Mouse (Mus musculus) midbrain, postnatal 0 days (tissue): ENCODE results near the gene Depdc5. TPM values are rescaled to one million over a fixed set of nuclear protein-coding genes. Genes with fewer than 3 reads are reported as not detected.
"Not testable (repeated sequence)": the region's sequence is repeated elsewhere in the genome, so short reads cannot be mapped to it uniquely, and the experiment has no call there.

Source experiments
- ATAC-seq: fragments of 200-750 bp; cut with Nextera tagmentation; 2 replicates; pipeline ENCODE4 v1.8.0; 2017; ENCODE audit warnings: moderate number of reproducible peaks, mild to moderate bottlenecking, moderate TSS enrichment, moderate library complexity; ENCODE audit not compliant: low FRiP score
- DNase-seq: peaks from one replicate; pipeline ENCODE4 v3.0.0-alpha.2; 2015; ENCODE audit warnings: low spot score
- H3K27ac ChIP-seq: fragments of 300-500 bp; sonication (generic); 2 replicates; pipeline ENCODE4 v1.5.1; 2014; ENCODE audit warnings: low read depth, mild to moderate bottlenecking, low read length, mixed read lengths
- H3K27me3 ChIP-seq: fragments of 300-500 bp; sonication (generic); 2 replicates; pipeline ENCODE4 v1.6.1; 2014; ENCODE audit warnings: low read length, control low read depth, mixed read lengths; ENCODE audit not compliant: insufficient read depth
- H3K36me3 ChIP-seq: fragments of 300-500 bp; sonication (generic); 2 replicates; pipeline ENCODE4 v1.6.1; 2014; ENCODE audit warnings: low read length, control low read depth, mixed read lengths; ENCODE audit not compliant: insufficient read depth
- H3K4me1 ChIP-seq: fragments of 300-500 bp; sonication (generic); 2 replicates; pipeline ENCODE4 v1.6.1; 2014; ENCODE audit warnings: mild to moderate bottlenecking, control low read depth, antibody characterized with exemption, low read length, mixed read lengths; ENCODE audit not compliant: insufficient read depth
- H3K4me2 ChIP-seq: fragments of 300-500 bp; sonication (generic); 2 replicates; pipeline ENCODE4 v1.6.1; 2014; ENCODE audit warnings: low read depth, mild to moderate bottlenecking, low read length, mixed read lengths; ENCODE audit not compliant: poor library complexity, severe bottlenecking
- H3K4me3 ChIP-seq: fragments of 300-500 bp; sonication (generic); 2 replicates; pipeline ENCODE4 v1.5.1; 2014; ENCODE audit warnings: low read depth, mild to moderate bottlenecking, low read length, moderate library complexity
- H3K9ac ChIP-seq: fragments of 300-500 bp; sonication (generic); replicated peaks from 2 replicates; pipeline ENCODE4 v1.6.1; 2014; ENCODE audit warnings: mild to moderate bottlenecking, low read length, moderate library complexity, mixed read lengths; ENCODE audit not compliant: poor library complexity, severe bottlenecking
- H3K9me3 ChIP-seq: fragments of 300-500 bp; sonication (generic); 2 replicates; pipeline ENCODE4 v1.6.1; 2016; ENCODE audit warnings: low read length, control low read depth
- CTCF ChIP-seq: IDR thresholded peaks from 2 replicates; pipeline ENCODE4 v1.5.1; 2016; ENCODE audit warnings: antibody characterized with exemption, mild to moderate bottlenecking
- WGBS: fragments of 180-500 bp; shearing (Covaris S2); extraction: QIAGEN DNeasy Blood & Tissue Kit; methylation state at CpG from one replicate; pipeline ENCODE4 v1.1.7; 2014; 5-methylcytosine and 5-hydroxymethylcytosine counted together
- polyA plus RNA-seq: library from polyadenylated mRNA; unstranded; fragments of >200 nt; fragmentation: Nextera tagmentation; extraction: Ambion mirVana; gene quantifications from 2 replicates; pipeline ENCODE4 v1.2.1, GENCODE M21; 2015
- total RNA-seq: library from RNA; depleted of rRNA; stranded (reverse); fragments of >200 nt; gene quantifications from 2 replicates; pipeline ENCODE4 v1.2.3, GENCODE M21; 2014; rRNA removed

Depdc5 gene
- total RNA-seq, result 37.5 and 55.3 TPM in 2 replicates
- polyA plus RNA-seq, result 15.1 and 18.1 TPM in 2 replicates

- peak within 1 kb of the TSS; percentile 47 for H3K27ac ChIP-seq
- TF ChIP-seq CTCF, result no peak
- under 1% methylated on average over 54 of the region's 64 CpGs for WGBS
- peaks cover 2% of the 10 kb centered on the region; the same call in 1 of the 2 replicates for H3K4me1 ChIP-seq
- H3K9ac ChIP-seq, result peak within 1 kb of the TSS; percentile 78
- no peaks in the 10 kb centered on the region for H3K27me3 ChIP-seq
- H3K9me3 ChIP-seq, result no peaks in the 10 kb centered on the region
- ATAC-seq (peak; percentile 96), DNase-seq (peak; percentile 94)
- H3K36me3 ChIP-seq, result no peaks in the 10 kb centered on the region
- H3K4me2 ChIP-seq, result peak within 1 kb of the TSS; percentile 80
- peak within 1 kb of the TSS; percentile 64 for H3K4me3 ChIP-seq
Measured at GRCm38 (mm10) chr5:32863253-32864228, at the start of gene Depdc5. Gene Depdc5 (plus strand): TSS chr5:32863701.

- no peak for TF ChIP-seq CTCF
- H3K4me3 ChIP-seq, result no peak overlapping the region
- H3K27me3 ChIP-seq, result no peaks in the 10 kb centered on the region
- H3K4me1 ChIP-seq, result no peaks in the 10 kb centered on the region
- 96% methylated on average over 4 of the region's 4 CpGs for WGBS
- no peak overlapping the region for H3K27ac ChIP-seq
- DNase-seq, result no peak
- ATAC-seq, result no peak
- H3K9me3 ChIP-seq, result no peaks in the 10 kb centered on the region
- H3K36me3 ChIP-seq, result peaks cover 30% of the 10 kb centered on the region
- H3K4me2 ChIP-seq, result no peak overlapping the region
- no peak overlapping the region for H3K9ac ChIP-seq
Measured at GRCm38 (mm10) chr5:32815396-32815795, 48.1 kb upstream of the Depdc5 start.

DNA sequence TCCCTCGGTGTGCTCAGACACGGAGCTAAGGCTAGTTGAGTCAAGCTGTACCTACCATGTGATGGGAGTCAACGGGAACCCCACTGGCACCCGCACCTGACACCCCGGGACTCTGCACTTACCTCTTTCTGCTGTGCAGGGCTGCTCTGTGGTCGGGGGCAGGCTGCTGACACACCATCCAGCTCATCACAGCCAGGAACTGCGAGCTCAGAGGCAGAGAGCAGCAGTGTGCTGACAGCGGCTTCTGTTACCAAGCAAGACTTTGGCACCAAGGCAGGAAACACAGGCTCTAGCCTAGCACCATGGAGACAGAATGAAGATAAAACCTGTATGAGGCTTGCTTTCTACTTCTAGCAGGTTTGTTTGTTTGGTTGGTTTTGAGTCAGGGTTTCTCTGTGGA lies 43.0 kb upstream of the Depdc5 start:
- TF ChIP-seq CTCF, result no peak
- H3K9me3 ChIP-seq, result no peaks in the 10 kb centered on the region
- H3K36me3 ChIP-seq, result peaks cover 33% of the 10 kb centered on the region
- H3K4me1 ChIP-seq, result no peaks in the 10 kb centered on the region
- 94% methylated on average over 8 of the region's 8 CpGs for WGBS
- DNase-seq (no peak), ATAC-seq (no peak)
- H3K4me2 ChIP-seq, result no peak overlapping the region
- no peak overlapping the region for H3K9ac ChIP-seq
- H3K27ac ChIP-seq, result no peak overlapping the region
- no peaks in the 10 kb centered on the region for H3K27me3 ChIP-seq
- no peak overlapping the region for H3K4me3 ChIP-seq

- ATAC-seq (no peak), DNase-seq (no peak)
- no peak within 1 kb of the TSS for H3K9ac ChIP-seq
- no peaks in the 10 kb centered on the region for H3K4me1 ChIP-seq
- TF ChIP-seq CTCF, result no peak
- H3K36me3 ChIP-seq, result peaks cover 24% of the 10 kb centered on the region
- no peak within 1 kb of the TSS for H3K4me2 ChIP-seq
- no peak within 1 kb of the TSS for H3K27ac ChIP-seq
- 93% methylated on average over 7 of the region's 7 CpGs for WGBS
- H3K27me3 ChIP-seq, result no peaks in the 10 kb centered on the region
- no peaks in the 10 kb centered on the region for H3K9me3 ChIP-seq
- H3K4me3 ChIP-seq, result no peak within 1 kb of the TSS
Measured at GRCm38 (mm10) chr5:32827009-32827408, 36.5 kb upstream of the Depdc5 start, which contains the start of gene Gm20671. Gene Gm20671 (minus strand): TSS chr5:32827109.

GRCm38 (mm10) chr5:32828766-32829165 lies 34.7 kb upstream of the Depdc5 start:
- DNase-seq, H3K4me1 ChIP-seq: not testable (repeated sequence)

DNA sequence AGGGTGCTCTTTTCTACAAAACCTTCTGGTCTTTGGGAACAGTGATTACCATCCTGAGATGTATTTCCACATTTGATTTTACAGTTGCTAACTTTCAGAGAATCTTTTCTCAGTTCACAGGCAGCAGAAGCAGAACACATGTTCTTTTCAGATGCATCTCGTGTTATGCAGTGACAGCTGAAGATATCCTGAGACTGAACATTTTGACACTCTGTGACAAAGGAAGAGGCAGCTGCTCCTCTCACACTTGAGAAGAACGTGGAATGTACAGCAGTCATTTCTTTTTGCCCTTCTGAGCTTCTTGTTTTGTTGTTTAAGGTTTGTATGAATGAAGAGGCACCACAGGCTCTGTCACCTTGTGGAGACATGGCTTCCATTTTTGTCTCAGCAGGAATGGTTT lies 33.4 kb upstream of the Depdc5 start:
- TF ChIP-seq CTCF, result no peak
- WGBS, result 85% methylated on average over 2 of the region's 2 CpGs
- Histone ChIP-seq H3K4me2 (no peak overlapping the region), H3K27me3 (no peaks in the 10 kb centered on the region), H3K9ac (no peak overlapping the region), H3K9me3 (no peaks in the 10 kb centered on the region), H3K4me1 (no peaks in the 10 kb centered on the region), H3K36me3 (peaks cover 27% of the 10 kb centered on the region), H3K4me3 (no peak overlapping the region), H3K27ac (no peak overlapping the region)
- ATAC-seq (no peak), DNase-seq (no peak)

More at GRCm38 (mm10) chr5:32828766-32829165, 34.7 kb upstream of the Depdc5 start:
- 84% methylated on average over 1 of the region's 1 CpGs for WGBS
- not testable (repeated sequence) for H3K4me3 ChIP-seq, H3K4me2 ChIP-seq, ATAC-seq, H3K27me3 ChIP-seq, H3K27ac ChIP-seq, H3K9me3 ChIP-seq, H3K9ac ChIP-seq
- peaks cover 24% of the 10 kb centered on the region for H3K36me3 ChIP-seq
